Mouse (Mus musculus) hindbrain, embryonic 16.5 days (tissue): ENCODE data around the gene Nav2. TPM values are rescaled to one million over a fixed set of nuclear protein-coding genes. Genes with fewer than 3 reads are reported as not detected.

ENCODE experiments used
- ATAC-seq: fragments of 200-750 bp; cut with Nextera tagmentation; 2 replicates; pipeline ENCODE4 v1.8.0; 2017; ENCODE audit warnings: moderate TSS enrichment, moderate library complexity
- H3K27ac ChIP-seq: fragments of 300-500 bp; sonication (generic); 2 replicates; pipeline ENCODE4 v1.5.1; 2014; ENCODE audit warnings: low read depth, mild to moderate bottlenecking, control low read depth, low read length, moderate library complexity
- H3K27me3 ChIP-seq: fragments of 300-500 bp; sonication (generic); replicated peaks from 2 replicates; pipeline ENCODE4 v1.6.1; 2014; ENCODE audit warnings: low read length; ENCODE audit not compliant: control insufficient read depth, insufficient read depth
- H3K36me3 ChIP-seq: fragments of 300-500 bp; sonication (generic); 2 replicates; pipeline ENCODE4 v1.6.1; 2014; ENCODE audit warnings: mild to moderate bottlenecking, low read length, moderate library complexity, mixed read lengths; ENCODE audit not compliant: control insufficient read depth, insufficient read depth
- H3K4me1 ChIP-seq: fragments of 300-500 bp; sonication (generic); 2 replicates; pipeline ENCODE4 v1.6.1; 2014; ENCODE audit warnings: low read depth, low read length; ENCODE audit not compliant: control insufficient read depth, insufficient read depth
- H3K4me2 ChIP-seq: fragments of 300-500 bp; sonication (generic); 2 replicates; pipeline ENCODE4 v1.6.1; 2014; ENCODE audit warnings: mild to moderate bottlenecking, low read length, control low read depth, moderate library complexity
- H3K4me3 ChIP-seq: fragments of 300-500 bp; sonication (generic); 2 replicates; pipeline ENCODE4 v1.5.1; 2014; ENCODE audit warnings: mild to moderate bottlenecking, low read length, control low read depth, moderate library complexity
- H3K9ac ChIP-seq: fragments of 300-500 bp; sonication (generic); 2 replicates; pipeline ENCODE4 v1.6.1; 2014; ENCODE audit warnings: low read depth, mild to moderate bottlenecking, control low read depth, low read length, moderate library complexity
- H3K9me3 ChIP-seq: fragments of 300-500 bp; sonication (generic); 2 replicates; pipeline ENCODE4 v1.6.1; 2014; ENCODE audit warnings: mild to moderate bottlenecking, low read length, moderate library complexity; ENCODE audit not compliant: control insufficient read depth
- WGBS: fragments of 180-500 bp; shearing (Covaris S2); extraction: QIAGEN DNeasy Blood & Tissue Kit; methylation state at CpG from one replicate; pipeline ENCODE4 v1.1.7; 2014; 5-methylcytosine and 5-hydroxymethylcytosine counted together
- polyA plus RNA-seq: library from polyadenylated mRNA; unstranded; fragments of >200 nt; fragmentation: Nextera tagmentation; extraction: Ambion mirVana; gene quantifications from 2 replicates; pipeline ENCODE4 v1.2.1, GENCODE M21; 2015

Nav2 gene
- polyA plus RNA-seq, 1 experiment from 2014 or later, result 27.9 TPM

GRCm38 (mm10) chr7:49359120-49359519, 450.6 kb downstream of the Nav2 start:
- H3K27me3 ChIP-seq, result no peaks in the 10 kb centered on the region
- no peak overlapping the region for H3K9ac ChIP-seq
- 97% methylated on average over 3 of the region's 3 CpGs for whole genome bisulfite sequencing
- H3K4me3 ChIP-seq, result no peak overlapping the region
- H3K9me3 ChIP-seq, result no peaks in the 10 kb centered on the region
- no peaks in the 10 kb centered on the region for H3K36me3 ChIP-seq
- no peak for ATAC-seq
- no peak overlapping the region for H3K27ac ChIP-seq
- H3K4me2 ChIP-seq, result no peak overlapping the region
- H3K4me1 ChIP-seq, result peaks cover 16% of the 10 kb centered on the region

GRCm38 (mm10) chr7:49360597-49360996, 452.1 kb downstream of the Nav2 start:
- WGBS, result 44% methylated on average over 3 of the region's 3 CpGs
- H3K27ac ChIP-seq, result no peak overlapping the region
- no peak for ATAC-seq

GRCm38 (mm10) chr7:49361465-49362090, 453.1 kb downstream of the Nav2 start:
- Histone ChIP-seq H3K4me2 (no peak overlapping the region), H3K27ac (no peak overlapping the region), H3K9ac (no peak overlapping the region), H3K27me3 (no peaks in the 10 kb centered on the region), H3K4me3 (no peak overlapping the region), H3K4me1 (peaks cover 4% of the 10 kb centered on the region), H3K9me3 (no peaks in the 10 kb centered on the region), H3K36me3 (no peaks in the 10 kb centered on the region)
- WGBS, result 40% methylated on average over 9 of the region's 9 CpGs
- peak; percentile 73 for ATAC-seq

More at GRCm38 (mm10) chr7:49360597-49360996, 452.1 kb downstream of the Nav2 start:
- Histone ChIP-seq H3K4me2 (no peak overlapping the region), H3K4me1 (peaks cover 4% of the 10 kb centered on the region), H3K9ac (no peak overlapping the region), H3K36me3 (no peaks in the 10 kb centered on the region), H3K4me3 (no peak overlapping the region), H3K9me3 (no peaks in the 10 kb centered on the region), H3K27me3 (no peaks in the 10 kb centered on the region)

GRCm38 (mm10) chr7:49364486-49365162, 456.1 kb downstream of the Nav2 start:
- H3K27ac ChIP-seq, result no peak overlapping the region
- no peak for ATAC-seq
- no peaks in the 10 kb centered on the region for H3K36me3 ChIP-seq
- H3K4me1 ChIP-seq, result peaks cover 4% of the 10 kb centered on the region
- H3K27me3 ChIP-seq, result no peaks in the 10 kb centered on the region
- H3K9ac ChIP-seq, result no peak overlapping the region
- 87% methylated on average over 13 of the region's 13 CpGs for WGBS
- no peak overlapping the region for H3K4me3 ChIP-seq
- H3K4me2 ChIP-seq, result no peak overlapping the region
- no peaks in the 10 kb centered on the region for H3K9me3 ChIP-seq

GRCm38 (mm10) chr7:49368590-49368989, 460.1 kb downstream of the Nav2 start:
- H3K9ac ChIP-seq, result no peak overlapping the region
- no peaks in the 10 kb centered on the region for H3K27me3 ChIP-seq
- no peak overlapping the region for H3K27ac ChIP-seq
- no peak overlapping the region for H3K4me3 ChIP-seq
- no peak overlapping the region for H3K4me2 ChIP-seq
- no peaks in the 10 kb centered on the region for H3K9me3 ChIP-seq
- H3K36me3 ChIP-seq, result no peaks in the 10 kb centered on the region
- WGBS, result 83% methylated on average over 5 of the region's 5 CpGs
- ATAC-seq, result no peak
- peaks cover 14% of the 10 kb centered on the region for H3K4me1 ChIP-seq

GRCm38 (mm10) chr7:49369006-49369405, 460.5 kb downstream of the Nav2 start:
- H3K36me3 ChIP-seq, result no peaks in the 10 kb centered on the region
- no peaks in the 10 kb centered on the region for H3K9me3 ChIP-seq
- H3K9ac ChIP-seq, result no peak overlapping the region
- no peak overlapping the region for H3K4me2 ChIP-seq
- ATAC-seq, result 0 out of 2 replicates have a peak, but pooled peaks have one; percentile 38
- H3K27ac ChIP-seq, result no peak overlapping the region
- no peaks in the 10 kb centered on the region for H3K27me3 ChIP-seq
- no peak overlapping the region for H3K4me3 ChIP-seq
- 59% methylated on average over 3 of the region's 3 CpGs for WGBS
- peaks cover 17% of the 10 kb centered on the region for H3K4me1 ChIP-seq

GRCm38 (mm10) chr7:49369809-49370473, 461.4 kb downstream of the Nav2 start:
- H3K9ac ChIP-seq, result no peak overlapping the region
- peak; percentile 18; the same call in 1 of the 2 replicates for ATAC-seq
- H3K27ac ChIP-seq, result no peak overlapping the region
- no peak overlapping the region for H3K4me2 ChIP-seq
- no peak overlapping the region for H3K4me3 ChIP-seq
- H3K4me1 ChIP-seq, result peaks cover 17% of the 10 kb centered on the region
- no peaks in the 10 kb centered on the region for H3K36me3 ChIP-seq
- no peaks in the 10 kb centered on the region for H3K27me3 ChIP-seq
- no peaks in the 10 kb centered on the region for H3K9me3 ChIP-seq
- 74% methylated on average over 10 of the region's 10 CpGs for WGBS

- Histone ChIP-seq H3K27ac (no peak overlapping the region), H3K9me3 (no peaks in the 10 kb centered on the region), H3K9ac (no peak overlapping the region), H3K4me2 (no peak overlapping the region), H3K36me3 (no peaks in the 10 kb centered on the region), H3K4me3 (no peak overlapping the region), H3K27me3 (no peaks in the 10 kb centered on the region), H3K4me1 (peaks cover 25% of the 10 kb centered on the region)
- no peak for ATAC-seq
- 83% methylated on average over 2 of the region's 2 CpGs for WGBS
Observed at GRCm38 (mm10) chr7:49371345-49371744, 462.8 kb downstream of the Nav2 start.

- Histone ChIP-seq H3K4me1 (peaks cover 25% of the 10 kb centered on the region), H3K36me3 (no peaks in the 10 kb centered on the region), H3K4me3 (no peak overlapping the region), H3K27ac (no peak overlapping the region), H3K9me3 (no peaks in the 10 kb centered on the region), H3K27me3 (no peaks in the 10 kb centered on the region), H3K4me2 (no peak overlapping the region), H3K9ac (no peak overlapping the region)
- no peak for ATAC-seq
- 70% methylated on average over 7 of the region's 7 CpGs for WGBS
Observed at GRCm38 (mm10) chr7:49371972-49372371, 463.5 kb downstream of the Nav2 start.
